Mouse (Mus musculus) forebrain, embryonic 11.5 days (tissue): ENCODE data around the gene Psmd5. TPM values are rescaled to one million over a fixed set of nuclear protein-coding genes. Genes with fewer than 3 reads are reported as not detected.

Experiments used
- polyA plus RNA-seq: library from polyadenylated mRNA; unstranded; fragments of >200 nt; fragmentation: Nextera tagmentation; extraction: Ambion mirVana; gene quantifications from 2 replicates; pipeline ENCODE4 v1.2.1, GENCODE M21; 2014

The Psmd5 gene
- polyA plus RNA-seq, 1 experiment from 2014 or later = 117 TPM

Other genes with a start within 250 kb of the Psmd5 start
- 103 and 106 TPM in 2 replicates for gene Gapvd1, start 119.7 kb downstream of the Psmd5 start, polyA plus RNA-seq
- 731 and 789 TPM in 2 replicates for gene Hspa5, start 103.0 kb downstream of the Psmd5 start, polyA plus RNA-seq
- 29.9 and 33.7 TPM in 2 replicates for gene Rabepk, start 75.1 kb downstream of the Psmd5 start, polyA plus RNA-seq
- gene Fbxw2, start 48.7 kb downstream of the Psmd5 start, polyA plus RNA-seq = 81.2 and 82.4 TPM in 2 replicates
- not detected in 2 replicates for gene Gm34653, start 42.0 kb downstream of the Psmd5 start, polyA plus RNA-seq
- gene Cutal, start 572 bp downstream of the Psmd5 start, polyA plus RNA-seq = not detected in 2 replicates
- 4.4 and 6.5 TPM in 2 replicates for gene Phf19, start 39.1 kb upstream of the Psmd5 start, polyA plus RNA-seq
- gene Traf1, start 86.8 kb upstream of the Psmd5 start, polyA plus RNA-seq = 0.33 and 0.37 TPM in 2 replicates
- gene Hc, start 186.5 kb upstream of the Psmd5 start, polyA plus RNA-seq = 0.76 and 1.6 TPM in 2 replicates
- gene AI182371, start 226.6 kb upstream of the Psmd5 start, polyA plus RNA-seq = 0.17 TPM in 1 of 2 replicates, not detected in the other
- 36.9 and 42.0 TPM in 2 replicates for gene Cntrl, start 234.5 kb upstream of the Psmd5 start, polyA plus RNA-seq